9 mouse cellular contexts compared by ENCODE assay signal in the genomic region with DNA sequence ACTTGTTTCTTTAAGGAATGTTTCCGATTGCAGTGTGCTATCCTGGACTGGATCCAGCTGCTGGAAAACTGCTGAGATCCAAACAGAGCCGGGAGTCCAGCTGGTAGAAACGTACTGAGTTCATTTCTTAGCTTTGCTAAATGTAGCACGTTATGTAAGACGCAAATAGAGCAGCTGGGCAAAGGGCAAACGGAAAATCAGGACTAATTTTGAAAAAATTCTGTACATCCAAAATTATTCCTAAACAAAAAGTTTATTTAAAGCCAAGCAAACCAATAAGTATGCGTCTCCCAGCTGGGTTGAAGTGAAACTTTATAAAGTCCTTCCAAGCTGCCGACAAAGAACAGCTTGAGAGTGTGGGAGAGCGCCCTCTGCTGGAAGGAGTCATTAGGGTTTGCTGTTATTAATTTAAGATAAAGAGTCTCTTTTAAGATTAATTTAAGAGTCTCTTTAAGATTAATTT. TPM values are rescaled to one million over a fixed set of nuclear protein-coding genes. Genes with fewer than 3 reads are reported as not detected.
DNase-seq lines count a peak whose midpoint lies in the region; ATAC-seq lines count a peak whose summit lies in the region.
"Had no signal": no experiment of that assay in that cellular context is flagged by ENCODE, and none has a peak within 500 bp of the region (broad histone marks: within the 10 kb centered on the region; RNA-seq: fewer than 3 reads in every experiment).

No protein-coding gene starts in this region.

- no peak overlapping the region for H3K27ac ChIP-seq in embryonic facial prominence, embryonic 10.5 days (replicated peaks)
- H3K27ac ChIP-seq in kidney, embryonic 15.5 days: no peak overlapping the region
- peak overlapping the region; percentile 71 for H3K27ac ChIP-seq in limb, embryonic 15.5 days
- H3K27ac ChIP-seq in stomach, embryonic 16.5 days (ENCODE audit: low read length): no peak overlapping the region
- H3K27ac ChIP-seq: embryonic facial prominence, embryonic 12.5 days had no signal

- H3K9me3 ChIP-seq in embryonic facial prominence, embryonic 10.5 days: peaks cover 3% of the 10 kb centered on the region; the same call in 1 of the 2 replicates
- no peaks in the 10 kb centered on the region for H3K9me3 ChIP-seq in kidney, embryonic 15.5 days (replicated peaks)
- no peaks in the 10 kb centered on the region for H3K9me3 ChIP-seq in limb, embryonic 15.5 days
- no peaks in the 10 kb centered on the region for H3K9me3 ChIP-seq in stomach, embryonic 16.5 days (replicated peaks; ENCODE audit: control insufficient read depth, low read length)

- no peak overlapping the region for H3K9ac ChIP-seq in kidney, embryonic 15.5 days
- H3K9ac ChIP-seq in limb, embryonic 15.5 days: no peak overlapping the region
- 0 out of 2 replicates have a peak overlapping the region, but pooled peaks have one; percentile 36 for H3K9ac ChIP-seq in stomach, embryonic 16.5 days (ENCODE audit: low read length)
- H3K9ac ChIP-seq: embryonic facial prominence, embryonic 12.5 days had no signal

- H3K4me1 ChIP-seq in embryonic facial prominence, embryonic 10.5 days: no peaks in the 10 kb centered on the region
- H3K4me1 ChIP-seq in kidney, embryonic 15.5 days: peaks cover 23% of the 10 kb centered on the region
- peaks cover 27% of the 10 kb centered on the region for H3K4me1 ChIP-seq in limb, embryonic 15.5 days
- peaks cover 7% of the 10 kb centered on the region; the same call in 1 of the 2 replicates for H3K4me1 ChIP-seq in stomach, embryonic 16.5 days (ENCODE audit: control insufficient read depth, insufficient read depth, low read length)
- H3K4me1 ChIP-seq: embryonic facial prominence, embryonic 12.5 days had no signal

- H3K27me3 ChIP-seq in embryonic facial prominence, embryonic 10.5 days (replicated peaks; ENCODE audit: low read depth, poor library complexity, severe bottlenecking): no peaks in the 10 kb centered on the region
- H3K27me3 ChIP-seq in kidney, embryonic 15.5 days: no peaks in the 10 kb centered on the region
- H3K27me3 ChIP-seq in limb, embryonic 15.5 days: no peaks in the 10 kb centered on the region
- no peaks in the 10 kb centered on the region for H3K27me3 ChIP-seq in stomach, embryonic 16.5 days (ENCODE audit: control insufficient read depth, insufficient read depth, low read length)
- H3K27me3 ChIP-seq: embryonic facial prominence, embryonic 12.5 days had no signal

- peak overlapping the region; percentile 52 for H3K4me2 ChIP-seq in kidney, embryonic 15.5 days
- peak overlapping the region; percentile 44 for H3K4me2 ChIP-seq in limb, embryonic 15.5 days
- H3K4me2 ChIP-seq in stomach, embryonic 16.5 days (ENCODE audit: low read depth, low read length): peak overlapping the region; percentile 48
- H3K4me2 ChIP-seq: embryonic facial prominence, embryonic 12.5 days had no signal

- H3K4me3 ChIP-seq in embryonic facial prominence, embryonic 10.5 days: no peak overlapping the region
- H3K4me3 ChIP-seq in kidney, embryonic 15.5 days (replicated peaks): peak overlapping the region; percentile 33
- H3K4me3 ChIP-seq in limb, embryonic 15.5 days: peak overlapping the region; percentile 28
- H3K4me3 ChIP-seq in stomach, embryonic 16.5 days (replicated peaks; ENCODE audit: low read length): peak overlapping the region; percentile 26
- H3K4me3 ChIP-seq: embryonic facial prominence, embryonic 12.5 days had no signal

- peak; percentile 95 for DNase-seq in 3T3-L1 (ENCODE audit: low read depth, low spot score)
- peak; percentile 75 for DNase-seq in embryonic facial prominence, embryonic 10.5 days (ENCODE audit: low spot score)
- peak; percentile 69 to 85 for DNase-seq in heart, adult 9 months (ENCODE audit: low spot score in 2 of 2)
- DNase-seq in neural tube, embryonic 10.5 days (ENCODE audit: extremely low spot score, low spot score): peak; percentile 66

- peaks cover 46% of the 10 kb centered on the region for H3K36me3 ChIP-seq in embryonic facial prominence, embryonic 10.5 days (replicated peaks)
- no peaks in the 10 kb centered on the region for H3K36me3 ChIP-seq in kidney, embryonic 15.5 days
- H3K36me3 ChIP-seq in limb, embryonic 15.5 days: peaks cover 9% of the 10 kb centered on the region
- no peaks in the 10 kb centered on the region for H3K36me3 ChIP-seq in stomach, embryonic 16.5 days (ENCODE audit: control insufficient read depth, insufficient read depth, low read length)

- peak; percentile 46 for ATAC-seq in activated CD4-positive, CD25-positive, alpha-beta regulatory T cell, adult 4 months
- ATAC-seq in kidney, embryonic 15.5 days (replicated peaks; ENCODE audit: low FRiP score): no peak
- no peak for ATAC-seq in limb, embryonic 15.5 days (ENCODE audit: insufficient number of reproducible peaks, low FRiP score, low TSS enrichment, low read depth)
- ATAC-seq in stomach, embryonic 16.5 days (ENCODE audit: insufficient read depth, low FRiP score): no peak

- WGBS in embryonic facial prominence, embryonic 10.5 days: 41% methylated on average over 9 of the region's 9 CpGs
- WGBS in kidney, embryonic 15.5 days: 18% methylated on average over 9 of the region's 9 CpGs
- WGBS in limb, embryonic 15.5 days: 9% methylated on average over 9 of the region's 9 CpGs
- WGBS in stomach, embryonic 16.5 days: 11% methylated on average over 9 of the region's 9 CpGs

RNA-seq across cellular contexts. Expression of a gene that starts 30.2 kb away (rescaled TPM):
- under 1 TPM in 1 of 2 experiments, not detected in 1; 0.85 TPM for polyA plus RNA-seq in activated CD4-positive, CD25-positive, alpha-beta regulatory T cell, adult 4 months (2017; shearing (Covaris generic))
- 25.1 and 25.2 TPM in 2 replicates for polyA plus RNA-seq in embryonic facial prominence, embryonic 10.5 days (2016; fragmentation: Nextera tagmentation; extraction: Ambion mirVana)
- polyA plus RNA-seq in kidney, embryonic 15.5 days (2015; fragmentation: Nextera tagmentation; extraction: Ambion mirVana): 15.0 and 18.6 TPM in 2 replicates
- 17.1 and 18.8 TPM in 2 replicates for polyA plus RNA-seq in limb, embryonic 15.5 days (2015; fragmentation: Nextera tagmentation; extraction: Ambion mirVana)
- 8.4 and 11.0 TPM in 2 replicates for polyA plus RNA-seq in stomach, embryonic 16.5 days (2015; fragmentation: Nextera tagmentation; extraction: Ambion mirVana)
